ENCODE assay signal across 8 mouse cellular contexts in genomic region chr12:31949193-31949741, GRCm38 (mm10). TPM values are rescaled to one million over a fixed set of nuclear protein-coding genes. Genes with fewer than 3 reads are reported as not detected.
DNase-seq lines count a peak whose midpoint lies in the region; ATAC-seq and TF ChIP-seq lines count a peak whose summit lies in the region.

No protein-coding gene starts in this region.

- peak overlapping the region; percentile 90 for H3K9ac ChIP-seq in kidney, embryonic 14.5 days (ENCODE audit: low read depth, low read length)
- peak overlapping the region; percentile 82 for H3K9ac ChIP-seq in limb, embryonic 15.5 days

- ATAC-seq in kidney, embryonic 14.5 days (ENCODE audit: low FRiP score, low TSS enrichment), result peak; percentile 84
- peak; percentile 75 for ATAC-seq in limb, embryonic 15.5 days (ENCODE audit: insufficient number of reproducible peaks, low FRiP score, low TSS enrichment, low read depth)

- peak overlapping the region; percentile 47 for H3K4me2 ChIP-seq in kidney, embryonic 14.5 days (replicated peaks; ENCODE audit: low read depth, low read length)
- H3K4me2 ChIP-seq in limb, embryonic 15.5 days, result peak overlapping the region; percentile 53

- H3K9me3 ChIP-seq in kidney, embryonic 14.5 days (ENCODE audit: control insufficient read depth, low read length), result no peaks in the 10 kb centered on the region
- H3K9me3 ChIP-seq in limb, embryonic 15.5 days, result no peaks in the 10 kb centered on the region

- no peak for TF ChIP-seq CTCF in bone marrow macrophage, adult 2 months (IDR thresholded peaks at IDR 0.05; ENCODE audit: low read depth, low read length)
- TF ChIP-seq CTCF in embryonic fibroblast, embryonic 13.5 days (IDR thresholded peaks at IDR 0.05; ENCODE audit: borderline replicate concordance, insufficient read depth, low read length), result no peak

- peak; percentile 96 for DNase-seq in A20 (ENCODE audit: low read depth, low spot score)
- peak; percentile 91 for DNase-seq in heart, adult 9 months (ENCODE audit: low spot score in 2 of 2)
- peak; percentile 80 to 89 for DNase-seq in monocyte, adult 2 months (ENCODE audit: low read depth in 1 of 2, low spot score in 2 of 2)
- peak; percentile 84 to 89 for DNase-seq in spleen, postnatal 36 days (ENCODE audit: low spot score in 2 of 2)

- H3K4me3 ChIP-seq in bone marrow macrophage, adult 2 months (ENCODE audit: insufficient read depth, low read length), result peak overlapping the region; percentile 100
- peak overlapping the region; percentile 90 for H3K4me3 ChIP-seq in embryonic fibroblast, embryonic 13.5 days (ENCODE audit: insufficient read depth, low read length)
- peak overlapping the region; percentile 80 for H3K4me3 ChIP-seq in kidney, embryonic 14.5 days (ENCODE audit: low read length)
- peak overlapping the region; percentile 84 for H3K4me3 ChIP-seq in limb, embryonic 15.5 days

- under 1% methylated on average over 37 of the region's 58 CpGs for WGBS in kidney, embryonic 14.5 days
- WGBS in limb, embryonic 15.5 days, result under 1% methylated on average over 41 of the region's 58 CpGs

- no peaks in the 10 kb centered on the region for H3K27me3 ChIP-seq in kidney, embryonic 14.5 days (ENCODE audit: control insufficient read depth, insufficient read depth, low read length)
- no peaks in the 10 kb centered on the region for H3K27me3 ChIP-seq in limb, embryonic 15.5 days

- H3K27ac ChIP-seq in bone marrow macrophage, adult 2 months (ENCODE audit: insufficient read depth, low read depth, low read length), result peak overlapping the region; percentile 98
- peak overlapping the region; percentile 83 for H3K27ac ChIP-seq in embryonic fibroblast, embryonic 13.5 days (ENCODE audit: insufficient read depth, low read length)
- peak overlapping the region; percentile 98 for H3K27ac ChIP-seq in kidney, embryonic 14.5 days (ENCODE audit: low read depth, low read length)
- peak overlapping the region; percentile 99 for H3K27ac ChIP-seq in limb, embryonic 15.5 days

- H3K36me3 ChIP-seq in kidney, embryonic 14.5 days (ENCODE audit: control insufficient read depth, insufficient read depth, low read length), result no peaks in the 10 kb centered on the region
- H3K36me3 ChIP-seq in limb, embryonic 15.5 days, result no peaks in the 10 kb centered on the region

- TF ChIP-seq POLR2A in bone marrow macrophage, adult 2 months (IDR thresholded peaks at IDR 0.05; ENCODE audit: borderline replicate concordance, low read depth, low read length), result no peak
- TF ChIP-seq POLR2A in embryonic fibroblast, embryonic 13.5 days (IDR thresholded peaks at IDR 0.05; ENCODE audit: low read depth, low read length), result peak; percentile 57

- H3K4me1 ChIP-seq in bone marrow macrophage, adult 2 months (ENCODE audit: control insufficient read depth, insufficient read depth, low read length), result peaks cover 20% of the 10 kb centered on the region
- H3K4me1 ChIP-seq in embryonic fibroblast, embryonic 13.5 days (ENCODE audit: control insufficient read depth, insufficient read depth, low read length), result no peaks in the 10 kb centered on the region
- 0 out of 2 replicates have a peak, but pooled peaks cover 6% of the 10 kb centered on the region for H3K4me1 ChIP-seq in kidney, embryonic 14.5 days (ENCODE audit: control insufficient read depth, insufficient read depth, low read length)
- H3K4me1 ChIP-seq in limb, embryonic 15.5 days, result no peaks in the 10 kb centered on the region

RNA-seq across cellular contexts. Expression of gene Hbp1, which starts 1.1 kb away (rescaled TPM):
- 89.7 and 112 TPM in 2 replicates for polyA plus RNA-seq in bone marrow macrophage, adult 2 months (2012; ENCODE audit: insufficient read depth, insufficient read length, missing spikeins)
- polyA plus RNA-seq in embryonic fibroblast, embryonic 13.5 days (2011; ENCODE audit: insufficient read length, low read depth, missing spikeins), result 70.6 and 104 TPM in 2 replicates
- 121 and 128 TPM in 2 replicates for polyA plus RNA-seq in kidney, embryonic 14.5 days (2014; fragmentation: Nextera tagmentation; extraction: Ambion mirVana)
- 132 and 137 TPM in 2 replicates for polyA plus RNA-seq in limb, embryonic 15.5 days (2015; fragmentation: Nextera tagmentation; extraction: Ambion mirVana)

Comparison
In these comparisons a context has a peak if more than half of its experiments do, and no peak if none do; other contexts are left out.
1. Peak in every context shown above with its lines: DNase-seq, ATAC-seq, H3K4me3 ChIP-seq and H3K27ac ChIP-seq.